Mouse (Mus musculus): ENCODE measurements around the gene Map6.

GRCm38 (mm10) chr7:99290008-99290407, 22.8 kb downstream of the Map6 start:
- TF ChIP-seq CTCF (IDR thresholded peaks at IDR 0.05) (no peak), POLR2A (IDR thresholded peaks at IDR 0.05; ENCODE audit: insufficient read depth, low read depth, low read length) (no peak), EP300 (IDR thresholded peaks at IDR 0.05; ENCODE audit: insufficient read depth, low read depth, low read length) (0 out of 2 replicates have a peak, but pooled peaks have one; percentile 61)
